Mouse (Mus musculus) brain, embryonic 14.5 days (tissue): ENCODE results near the gene Rpl27. TPM values are rescaled to one million over a fixed set of nuclear protein-coding genes. Genes with fewer than 3 reads are reported as not detected.

Experiments
- DNase-seq: peaks from one replicate; pipeline ENCODE4 v3.0.0-alpha.2; 2011; ENCODE audit warnings: low read depth
- CTCF ChIP-seq: fragments of 200-500 bp; IDR thresholded peaks from 2 replicates; pipeline ENCODE4 v1.5.1; 2012; ENCODE audit warnings: inconsistent platforms, mild to moderate bottlenecking, moderate library complexity, borderline replicate concordance; ENCODE audit not compliant: insufficient read depth, insufficient read length; ENCODE audit errors: extremely low read depth
- POLR2A ChIP-seq: fragments of 200-500 bp; IDR thresholded peaks from 2 replicates; pipeline ENCODE4 v1.6.1; 2012; ENCODE audit warnings: mild to moderate bottlenecking, inconsistent platforms, borderline replicate concordance; ENCODE audit not compliant: poor library complexity, insufficient read depth, insufficient read length, severe bottlenecking; ENCODE audit errors: extremely low read depth
- polyA plus RNA-seq: library from polyadenylated mRNA; depleted of rRNA; stranded (reverse); fragments of >200 nt; gene quantifications from 2 replicates; pipeline ENCODE4 v1.2.3, GENCODE M21; 2012; rRNA removed

The Rpl27 gene
- 836 and 1,059 TPM in 2 replicates for polyA plus RNA-seq

GRCm38 (mm10) chr11:101442127-101442693 lies at the start of gene Rpl27:
Rpl27 (plus strand) TSS chr11:101442298.
- TF ChIP-seq POLR2A, result peak; percentile 66; the same call in 1 of the 2 replicates
- TF ChIP-seq CTCF, result peak; percentile 77
- peak; percentile 100 for DNase-seq

- TF ChIP-seq CTCF (peak; percentile 93), POLR2A (no peak)
- DNase-seq, result peak; percentile 92
Measured at GRCm38 (mm10) chr11:101395110-101395509, 47.0 kb upstream of the Rpl27 start.

GRCm38 (mm10) chr11:101415306-101415705 lies 26.8 kb upstream of the Rpl27 start:
- DNase-seq, result no peak
- TF ChIP-seq POLR2A, result no peak
- TF ChIP-seq CTCF, result no peak

- DNase-seq, result peak; percentile 37
- TF ChIP-seq POLR2A (no peak), CTCF (no peak)
Measured at GRCm38 (mm10) chr11:101416433-101417100, 25.5 kb upstream of the Rpl27 start.

- DNase-seq, result peak; percentile 95
- TF ChIP-seq POLR2A, result peak; percentile 46; the same call in 1 of the 2 replicates
- TF ChIP-seq CTCF, result no peak
Measured at GRCm38 (mm10) chr11:101417101-101417855, 24.8 kb upstream of the Rpl27 start, which contains the start of gene Aarsd1. Aarsd1 (minus strand) TSS chr11:101417615.

GRCm38 (mm10) chr11:101418991-101419390 lies 23.1 kb upstream of the Rpl27 start:
- TF ChIP-seq POLR2A, result no peak
- TF ChIP-seq CTCF, result no peak
- DNase-seq, result no peak

GRCm38 (mm10) chr11:101419610-101420009 lies 22.5 kb upstream of the Rpl27 start:
- TF ChIP-seq CTCF (peak; percentile 6; the same call in 1 of the 2 replicates), POLR2A (no peak)
- DNase-seq, result peak; percentile 25

GRCm38 (mm10) chr11:101420148-101420547 lies 21.9 kb upstream of the Rpl27 start:
- TF ChIP-seq CTCF, result no peak
- no peak for TF ChIP-seq POLR2A
- no peak for DNase-seq

- TF ChIP-seq CTCF, result no peak
- no peak for TF ChIP-seq POLR2A
- DNase-seq, result peak; percentile 11
Measured at GRCm38 (mm10) chr11:101424105-101424851, 17.8 kb upstream of the Rpl27 start, which contains the start of gene Gm27029. Gm27029 (minus strand) TSS chr11:101424796.

GRCm38 (mm10) chr11:101424925-101425813 lies 16.9 kb upstream of the Rpl27 start, which contains the start of the genes Rundc1 and Ptges3l:
Rundc1 (plus strand) TSS chr11:101425085.
Ptges3l (minus strand) TSS chr11:101425333.
- DNase-seq, result peak; percentile 98
- TF ChIP-seq CTCF, result no peak
- 0 out of 2 replicates have a peak, but pooled peaks have one; percentile 16 for TF ChIP-seq POLR2A

GRCm38 (mm10) chr11:101426165-101426564 lies 15.9 kb upstream of the Rpl27 start:
- no peak for DNase-seq
- TF ChIP-seq CTCF (no peak), POLR2A (no peak)
